Mouse (Mus musculus) CH12.LX (cell line): ENCODE results near the gene Gm9970.

Source experiments
- EP300 ChIP-seq: IDR thresholded peaks from 2 replicates; pipeline ENCODE4 v1.6.1; 2011; ENCODE audit warnings: low read length, improper control_type of control experiment
- POLR2AphosphoS2 ChIP-seq: IDR thresholded peaks from 2 replicates; pipeline ENCODE4 v1.6.1; 2011; ENCODE audit warnings: low read depth, low read length, improper control_type of control experiment
- ZC3H11A ChIP-seq: IDR thresholded peaks from 2 replicates; pipeline ENCODE4 v1.6.1; 2012; ENCODE audit warnings: low read depth, mild to moderate bottlenecking, inconsistent platforms, low read length, improper control_type of control experiment

DNA sequence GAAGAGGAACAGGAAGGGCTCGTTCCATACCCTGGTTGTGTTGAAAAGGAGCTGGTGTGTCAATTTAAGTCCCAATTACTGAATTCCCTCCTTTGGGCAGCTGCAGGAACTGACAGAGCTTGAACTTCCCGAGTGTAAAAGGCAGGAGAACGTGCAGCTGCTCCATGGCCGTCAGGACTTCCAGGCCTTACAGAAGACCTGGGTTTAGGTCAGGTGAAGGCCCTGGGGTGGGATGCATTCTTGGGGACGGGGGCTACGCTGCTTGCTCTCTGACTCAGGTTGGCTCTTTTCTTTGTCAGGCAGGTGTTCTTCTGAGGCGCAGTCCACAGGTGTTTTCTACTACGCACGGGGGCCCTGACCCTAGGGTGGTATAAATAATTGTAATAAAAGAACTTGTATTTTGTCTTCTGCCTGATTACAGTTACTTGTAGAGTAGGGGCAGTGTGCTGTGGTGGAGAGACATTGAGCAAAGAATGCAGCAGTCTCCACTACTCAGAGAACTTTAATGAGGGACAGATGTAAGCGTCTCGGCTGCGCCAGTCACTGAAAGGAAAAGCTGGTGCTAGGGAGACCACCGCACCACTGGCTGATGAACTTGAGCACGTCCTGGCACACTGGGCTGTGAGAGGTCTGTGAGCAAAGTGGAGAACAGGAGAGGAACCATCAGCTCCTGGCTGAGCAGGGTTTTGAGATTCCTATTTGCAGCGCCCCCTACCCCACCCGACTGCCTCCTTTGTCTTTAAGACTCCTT lies 11.9 kb upstream of the Gm9970 start:
- no peak for TF ChIP-seq POLR2AphosphoS2
- TF ChIP-seq EP300 = no peak
- TF ChIP-seq ZC3H11A = no peak
